Mouse (Mus musculus) adrenal gland, postnatal 25 days (tissue): Measurements from ENCODE around the gene Plcz1. TPM values are rescaled to one million over a fixed set of nuclear protein-coding genes. Genes with fewer than 3 reads are reported as not detected.
A peak's percentile ranks its signal among the peaks of the same experiment; 100 is the strongest.

Experiments used
- DNase-seq: peaks from one replicate; pipeline ENCODE4 v3.0.0; 2021; ENCODE audit warnings: mixed read lengths
- long read RNA-seq: library from polyadenylated mRNA; stranded (forward); transcript quantifications from one replicate; pipeline ENCODE4 v2.0.0, GENCODE M21; 2021
- total RNA-seq: library from RNA; stranded (reverse); gene quantifications from 2 replicates; pipeline ENCODE4 v1.2.3, GENCODE M21; 2021

The Plcz1 gene
- total RNA-seq = not detected in 2 replicates
- long read RNA-seq = 0 reads

DNA sequence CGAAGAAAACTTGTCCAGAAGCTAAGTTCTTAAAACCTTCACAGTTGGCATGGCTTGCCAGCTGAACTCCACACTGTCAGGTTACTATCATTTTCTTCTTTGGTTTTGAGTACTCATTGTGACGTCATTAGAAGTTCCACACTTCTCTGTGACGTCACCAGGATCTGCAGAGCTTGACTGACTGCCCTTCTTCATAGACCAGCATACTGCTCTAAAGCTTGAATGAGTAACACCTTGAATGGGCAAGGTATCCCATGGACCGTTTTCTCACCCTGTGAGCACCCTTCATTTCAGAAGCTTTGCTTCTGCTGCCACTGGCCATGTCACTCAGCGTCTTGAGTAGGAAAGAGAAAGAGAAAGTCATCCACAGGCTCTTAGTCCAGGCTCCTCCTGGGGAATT is at the start of gene Plcz1:
Plcz1 (minus strand) TSS at position 101 of the 400 bp plus-strand sequence.
- no peak for DNase-seq

DNA sequence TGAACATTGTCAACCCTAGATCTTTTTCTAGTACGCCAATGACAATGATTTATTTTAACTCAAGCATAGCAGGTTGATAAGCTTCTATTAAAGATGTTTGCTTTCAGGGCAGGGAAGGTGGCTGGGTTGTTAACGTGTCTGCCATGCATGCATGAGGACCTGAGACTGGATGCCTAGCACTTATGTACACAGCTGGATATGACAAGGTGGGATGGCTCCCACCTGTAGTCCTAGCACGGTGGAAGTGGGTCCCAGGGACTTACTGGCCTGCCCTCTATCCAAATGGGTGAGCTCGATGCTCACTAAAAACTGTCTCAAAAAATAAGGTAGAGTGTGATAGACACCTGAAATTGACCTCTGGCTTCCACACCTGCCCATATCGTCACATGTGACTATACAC is 48.6 kb upstream of the Plcz1 start:
- DNase-seq = no peak

DNA sequence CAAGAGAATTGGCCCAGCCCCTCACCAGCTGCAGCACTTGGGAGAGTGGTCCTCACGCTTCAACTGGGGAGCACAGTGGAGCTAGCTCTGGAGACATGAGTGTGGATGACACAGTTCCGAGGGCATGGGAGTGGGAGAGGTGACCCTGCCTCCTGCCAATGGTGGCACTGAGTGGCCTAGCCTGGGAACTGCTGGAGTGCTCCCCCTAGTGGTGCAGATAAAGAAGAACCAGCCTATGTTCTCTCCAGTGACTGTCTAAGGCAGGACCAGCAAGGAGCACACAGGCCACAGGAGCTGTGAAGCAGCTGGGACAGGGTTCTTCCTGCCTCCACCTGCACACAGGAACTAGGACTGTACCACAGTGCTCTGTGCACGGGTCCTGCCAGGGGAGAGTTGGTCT is 40.5 kb upstream of the Plcz1 start:
- no peak for DNase-seq

DNA sequence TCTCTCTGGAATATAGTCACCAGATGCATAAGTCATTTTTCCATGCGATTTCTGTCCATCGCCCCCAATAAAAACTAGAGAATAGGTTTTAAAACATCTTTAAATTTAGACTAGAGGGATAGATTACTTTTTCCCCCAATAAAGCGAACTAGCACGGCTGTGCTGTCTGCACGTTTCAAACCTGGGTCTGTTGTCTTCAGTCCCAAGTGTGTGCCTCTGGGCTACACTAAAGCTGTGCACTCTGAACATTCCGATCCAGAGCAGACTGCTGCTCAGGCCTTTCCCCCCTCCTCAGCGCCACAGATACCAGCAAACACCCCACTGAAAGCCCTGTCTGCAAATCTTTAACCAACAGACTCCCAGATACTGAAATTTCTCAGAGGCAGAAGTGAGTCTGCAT is 39.7 kb upstream of the Plcz1 start:
- no peak for DNase-seq

DNA sequence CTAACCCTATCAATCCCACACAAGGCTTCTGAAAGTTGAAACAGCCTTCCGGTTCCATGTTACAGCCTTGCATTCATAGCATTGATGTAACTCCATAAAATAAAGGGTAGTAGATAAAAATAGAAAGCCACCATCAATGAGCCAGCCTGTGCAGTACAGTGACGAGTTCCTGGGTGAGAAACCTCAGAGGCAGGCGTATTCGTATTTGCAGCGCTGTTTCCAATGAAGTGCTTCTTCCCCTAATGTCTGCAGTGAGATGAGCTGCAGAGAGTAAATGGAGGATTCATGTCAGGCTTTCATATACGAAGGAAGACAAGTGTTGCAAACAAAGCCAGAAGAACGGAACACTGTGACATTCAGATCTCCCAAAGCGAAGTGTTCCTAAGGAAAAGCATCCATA is 27.9 kb upstream of the Plcz1 start:
- no peak for DNase-seq

DNA sequence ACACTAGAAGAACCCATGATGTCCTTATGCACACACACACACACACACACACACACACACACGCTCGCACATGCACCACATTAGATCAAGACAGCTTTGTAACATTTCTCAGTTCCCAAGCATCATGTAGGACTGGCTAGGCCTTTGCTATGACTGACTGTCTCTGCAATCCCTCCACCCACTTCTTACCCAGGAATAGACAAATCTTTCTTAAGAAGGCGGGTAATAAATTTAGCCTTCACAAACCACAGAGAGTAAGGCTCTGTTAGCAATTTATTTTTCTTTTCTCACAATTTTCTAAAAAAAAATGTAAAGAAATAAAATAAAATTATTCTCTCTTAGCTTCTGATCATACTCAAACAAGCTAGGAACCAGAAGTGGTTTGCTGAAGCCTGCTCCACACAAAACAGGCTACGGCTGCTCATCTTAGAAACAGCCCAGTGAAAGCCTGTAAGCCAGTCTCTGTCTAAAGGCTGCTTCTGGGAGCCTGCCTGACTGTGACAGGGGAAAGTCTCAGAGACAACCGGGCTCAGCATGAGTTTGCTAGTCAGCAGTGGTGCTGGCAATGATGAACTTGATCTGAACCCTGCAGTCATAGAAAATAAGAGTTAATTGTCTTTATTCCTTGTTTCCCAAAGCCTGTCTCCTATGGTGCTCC is 13.1 kb upstream of the Plcz1 start:
- no peak for DNase-seq

DNA sequence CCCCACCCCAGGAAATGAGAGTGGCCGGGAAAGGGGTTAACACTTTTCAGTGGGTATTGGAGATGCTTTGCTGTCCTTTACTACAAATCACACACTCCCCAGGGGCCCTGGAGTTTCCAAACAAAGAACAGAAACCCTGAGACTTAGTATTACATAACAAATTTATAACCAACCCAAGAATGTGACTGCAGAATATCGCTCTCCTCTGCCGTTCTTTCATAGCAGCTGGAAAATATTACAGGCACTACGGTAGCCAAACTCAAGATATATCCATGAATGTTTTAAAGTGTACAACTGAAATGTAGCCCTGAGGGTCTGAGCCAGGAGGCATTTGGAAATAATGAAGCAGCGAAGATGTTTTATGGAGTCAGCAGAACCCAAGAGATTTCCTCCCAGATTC is 10.2 kb upstream of the Plcz1 start:
- DNase-seq = no peak

DNA sequence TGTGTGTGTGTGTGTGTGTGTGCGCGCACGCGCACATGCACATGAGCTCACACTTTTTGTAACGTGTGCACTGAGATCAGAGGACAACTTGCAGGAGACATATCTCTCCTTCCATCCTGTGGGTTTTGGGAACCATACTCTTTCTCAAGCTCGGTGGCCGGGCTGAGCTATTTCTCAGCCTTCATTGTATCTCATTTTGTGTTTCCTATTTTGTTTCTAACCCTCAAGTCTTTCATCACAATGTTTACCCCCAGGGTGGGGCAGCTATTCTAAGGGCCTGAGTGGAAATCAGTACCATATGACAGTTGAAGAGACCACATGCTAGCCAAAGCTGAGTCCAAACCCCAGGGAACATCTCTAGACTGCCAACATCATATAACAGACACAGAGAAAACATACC is 305 bp downstream of the Plcz1 start, which contains the start of gene Capza3:
Capza3 (plus strand) TSS at position 301 of the 400 bp plus-strand sequence.
- no peak for DNase-seq

DNA sequence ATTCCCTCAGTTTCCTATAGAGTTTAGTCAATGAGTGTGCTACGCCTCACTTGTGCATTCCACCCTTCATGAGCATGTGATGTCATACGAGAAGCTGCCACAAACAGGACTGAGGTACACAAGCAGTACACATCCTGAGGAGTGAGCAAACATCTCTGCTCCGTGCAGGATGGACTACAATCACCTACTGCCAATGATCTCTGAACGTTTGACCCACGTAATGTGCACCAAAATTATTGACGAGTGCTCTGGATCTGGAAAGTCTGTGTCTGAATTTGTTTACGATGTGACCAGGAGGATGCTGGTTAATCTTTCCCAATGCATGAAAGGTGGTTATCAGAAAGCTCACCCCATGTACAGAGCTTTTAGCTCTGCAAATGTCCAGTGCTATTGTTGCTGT is 16.9 kb downstream of the Plcz1 start:
- no peak for DNase-seq

DNA sequence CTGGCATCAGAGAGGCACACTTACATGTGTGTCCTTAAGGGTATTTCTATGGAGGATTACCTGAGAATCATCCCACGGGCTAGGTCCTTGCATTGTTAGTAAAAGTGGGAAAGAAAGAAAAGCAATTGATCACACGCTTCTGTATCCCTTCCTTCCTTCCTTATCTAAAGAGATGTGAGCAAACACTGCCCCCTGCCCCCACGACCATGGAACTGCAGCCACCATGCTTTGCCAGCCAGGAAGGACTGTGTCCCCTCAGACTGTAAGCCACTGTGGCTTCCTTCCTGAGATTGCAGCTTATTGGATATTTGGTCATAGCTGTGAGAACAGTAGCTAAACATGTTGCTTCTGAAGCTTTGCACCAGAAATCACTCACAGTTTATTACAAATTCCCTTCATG is 36.1 kb downstream of the Plcz1 start:
- DNase-seq = no peak

DNA sequence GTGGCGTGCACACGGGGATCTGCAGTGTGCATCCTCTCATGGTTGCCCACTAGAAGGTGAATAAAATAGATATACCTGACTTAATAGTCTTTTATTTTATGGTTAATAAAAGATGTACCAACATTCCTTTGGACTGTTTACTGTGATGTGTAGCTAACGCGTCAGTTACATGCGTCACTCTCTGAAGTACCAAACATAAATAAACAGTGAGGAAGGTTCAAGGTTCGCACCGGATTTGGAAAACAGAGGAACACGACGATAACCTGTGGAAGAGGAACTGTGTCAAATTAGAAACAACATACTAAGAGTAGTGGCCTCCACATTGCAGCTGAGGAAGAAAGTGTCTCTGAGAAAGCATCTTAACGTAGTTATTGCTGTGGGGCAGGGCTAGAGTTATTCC is 51.7 kb downstream of the Plcz1 start:
- DNase-seq = no peak

DNA sequence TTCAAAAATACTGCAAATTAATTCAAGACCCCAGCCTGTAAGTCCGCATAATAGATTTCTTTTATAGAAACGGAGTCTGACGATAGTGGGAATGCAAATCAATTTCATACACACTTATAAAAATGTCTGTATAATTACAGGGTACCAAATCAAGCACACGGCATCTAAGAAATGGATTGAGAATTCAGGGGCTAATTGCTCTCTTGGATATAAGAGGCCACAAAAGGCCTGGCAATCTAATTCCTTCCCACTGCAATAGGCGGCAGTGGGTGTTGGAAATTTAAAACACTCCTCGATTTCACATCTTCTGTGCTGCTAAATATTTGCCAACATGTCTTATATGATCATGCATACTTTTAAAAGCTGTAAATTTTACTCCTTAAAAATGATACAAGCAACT is 52.2 kb downstream of the Plcz1 start:
- no peak for DNase-seq

DNA sequence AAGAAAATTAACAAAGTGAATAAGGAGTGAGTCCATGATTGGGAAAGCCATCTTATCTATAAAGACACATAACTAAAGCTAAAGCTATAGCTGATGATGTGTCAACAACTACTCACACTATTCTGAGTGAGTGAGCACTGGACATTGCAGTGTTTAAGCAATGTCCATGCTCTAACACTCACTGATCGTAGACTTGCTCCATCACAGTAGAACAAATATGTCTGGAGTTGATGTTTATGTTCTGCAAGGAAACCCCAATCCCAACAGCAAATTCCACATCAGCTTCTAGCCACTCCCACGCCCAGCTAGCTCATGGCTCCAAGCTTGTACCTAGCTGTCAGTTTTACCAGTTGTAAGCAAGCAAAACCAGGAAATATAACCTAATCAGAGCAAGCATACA is 54.7 kb downstream of the Plcz1 start:
- DNase-seq = no peak

DNA sequence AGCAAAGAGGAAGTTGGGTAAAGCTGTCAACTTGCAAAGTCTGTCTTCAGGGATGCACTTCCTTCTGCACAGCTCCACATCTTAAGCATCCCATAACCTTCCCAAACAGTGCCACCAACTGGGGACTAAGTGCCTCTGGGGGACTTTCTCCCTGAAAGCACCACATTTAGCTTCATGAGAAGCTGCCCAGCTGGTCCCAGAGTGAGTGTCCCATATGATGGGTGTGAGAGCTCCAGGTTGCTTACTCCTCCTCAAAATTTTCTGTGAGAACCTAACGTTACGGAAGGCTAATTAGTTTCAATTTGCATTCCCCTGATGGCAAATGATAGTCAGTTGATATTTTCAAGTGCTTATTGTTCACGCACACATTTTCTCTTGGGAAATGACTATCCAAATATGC is 57.2 kb downstream of the Plcz1 start:
- no peak for DNase-seq

DNA sequence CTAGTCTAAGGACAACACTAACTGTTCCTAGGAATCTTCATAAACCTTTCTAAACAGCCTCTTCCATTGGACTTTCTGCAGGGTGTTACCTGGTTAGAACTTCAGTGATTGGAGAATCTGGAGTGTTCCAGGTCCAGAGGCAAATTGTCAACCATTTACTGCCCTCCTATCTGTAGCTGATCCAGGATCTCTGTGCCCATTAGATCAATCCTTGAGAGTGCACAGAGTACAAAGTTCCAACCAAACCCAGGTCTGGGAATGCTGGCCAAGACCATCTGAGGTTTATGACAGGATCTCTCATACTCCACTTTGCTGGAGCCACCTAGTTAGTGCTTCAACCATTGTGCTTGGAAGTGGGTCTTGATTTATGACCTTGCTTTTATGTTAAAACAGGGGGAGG is 60.2 kb downstream of the Plcz1 start:
- no peak for DNase-seq

DNA sequence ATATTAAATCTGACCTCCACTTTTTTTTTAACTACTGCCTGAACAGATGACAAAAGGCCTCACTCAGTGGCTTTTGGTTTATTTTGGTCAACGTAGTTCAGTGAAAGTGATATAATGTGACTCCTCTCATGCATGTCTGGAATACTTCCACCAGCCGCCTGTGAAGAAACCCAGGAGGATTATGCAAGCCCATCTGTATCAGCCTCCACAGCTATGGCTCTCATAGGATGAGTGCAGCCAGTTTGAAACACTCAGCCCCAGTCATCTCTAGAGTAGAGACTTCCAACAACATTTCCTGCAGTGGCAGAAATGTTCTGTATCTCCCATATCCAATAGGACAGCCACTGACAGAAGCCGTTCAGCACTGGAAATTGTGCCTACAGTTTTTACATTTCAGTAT is 63.1 kb downstream of the Plcz1 start:
- DNase-seq = no peak

DNA sequence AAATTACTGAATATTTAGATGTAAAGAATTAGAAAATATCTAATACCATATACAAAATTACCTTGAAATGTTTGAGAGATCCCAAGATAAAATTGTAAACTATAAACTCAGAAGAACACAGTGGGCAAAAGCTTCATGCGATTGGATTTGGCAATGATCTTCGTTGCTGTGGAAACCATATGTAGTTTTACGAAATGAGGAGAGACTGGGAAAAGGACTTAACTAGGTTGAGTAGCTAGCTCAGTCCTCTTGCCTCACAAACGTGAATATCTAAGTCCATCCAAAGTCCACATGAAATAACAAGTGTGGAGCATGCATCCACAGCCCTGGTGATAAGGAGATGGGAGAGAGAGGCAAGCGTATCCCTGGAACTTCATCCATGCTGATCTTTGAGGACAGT is 66.6 kb downstream of the Plcz1 start:
- DNase-seq = no peak

DNA sequence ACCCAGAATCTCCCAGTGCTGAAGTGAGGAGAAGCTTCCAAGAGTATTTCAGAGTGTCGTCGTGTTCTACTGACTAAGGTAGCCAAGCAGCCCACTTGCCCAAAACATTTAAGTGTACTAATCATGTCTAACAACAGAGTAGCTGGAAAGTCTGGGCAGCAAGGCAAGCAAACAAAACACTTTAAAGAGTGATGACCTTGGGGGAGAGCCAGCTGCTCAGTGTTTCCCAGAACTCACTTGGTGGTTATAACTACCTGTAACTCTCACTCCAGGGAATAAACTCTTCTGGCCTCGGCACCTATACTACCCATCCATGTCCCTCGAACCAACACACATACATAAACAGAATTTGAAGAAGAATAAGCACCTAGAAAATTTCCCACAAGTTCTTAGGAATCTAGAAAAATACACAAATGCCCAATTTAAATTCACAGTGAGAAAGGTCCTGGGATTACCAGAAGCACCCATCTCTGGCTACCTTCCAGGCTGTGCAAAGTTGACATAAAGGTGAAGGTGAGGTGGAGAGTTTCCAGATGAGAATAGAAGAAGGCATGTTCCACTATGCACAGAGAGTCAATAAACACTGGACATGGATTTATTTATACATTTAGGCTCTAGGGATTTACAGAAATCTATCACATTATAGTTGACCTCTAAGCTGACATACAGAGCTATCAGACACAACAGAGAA is 69.5 kb downstream of the Plcz1 start:
- DNase-seq = no peak

DNA sequence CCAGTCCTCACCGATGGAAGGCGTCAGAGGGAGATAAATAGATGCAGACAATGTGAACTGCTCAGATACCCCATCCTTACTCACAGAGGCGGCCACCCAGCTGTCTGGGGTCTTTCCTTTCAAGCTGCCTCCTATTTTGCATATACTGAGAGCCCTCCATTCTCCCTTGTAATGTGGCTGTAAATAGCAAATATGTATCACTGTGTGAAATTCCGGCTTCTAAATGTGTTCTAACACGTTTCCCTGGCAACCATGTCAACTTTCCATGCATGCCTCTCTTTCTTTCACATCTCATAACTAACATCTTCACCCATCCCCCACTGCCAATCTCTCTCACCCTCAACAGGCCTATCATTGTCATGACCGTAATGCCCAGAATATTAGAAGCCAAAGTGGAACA is 74.6 kb downstream of the Plcz1 start:
- no peak for DNase-seq

DNA sequence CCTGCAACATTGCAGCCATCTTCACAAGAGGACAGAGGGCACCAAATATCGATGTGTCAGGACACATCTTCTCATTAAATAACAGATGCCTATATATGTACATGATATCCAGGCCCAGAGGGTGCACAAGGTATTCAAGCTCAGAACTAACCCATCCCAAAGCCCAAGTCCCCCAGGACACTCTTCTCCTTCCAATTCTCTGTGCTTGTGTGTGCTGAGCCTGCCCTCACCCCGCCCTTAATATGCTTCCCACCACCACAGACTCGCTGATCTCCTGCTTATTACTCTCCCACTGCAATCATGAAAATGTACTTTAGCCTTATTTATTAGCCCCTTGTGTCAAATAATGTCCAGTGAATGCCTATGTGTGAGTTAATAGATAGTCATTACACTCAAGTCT is 76.4 kb downstream of the Plcz1 start:
- DNase-seq = no peak

DNA sequence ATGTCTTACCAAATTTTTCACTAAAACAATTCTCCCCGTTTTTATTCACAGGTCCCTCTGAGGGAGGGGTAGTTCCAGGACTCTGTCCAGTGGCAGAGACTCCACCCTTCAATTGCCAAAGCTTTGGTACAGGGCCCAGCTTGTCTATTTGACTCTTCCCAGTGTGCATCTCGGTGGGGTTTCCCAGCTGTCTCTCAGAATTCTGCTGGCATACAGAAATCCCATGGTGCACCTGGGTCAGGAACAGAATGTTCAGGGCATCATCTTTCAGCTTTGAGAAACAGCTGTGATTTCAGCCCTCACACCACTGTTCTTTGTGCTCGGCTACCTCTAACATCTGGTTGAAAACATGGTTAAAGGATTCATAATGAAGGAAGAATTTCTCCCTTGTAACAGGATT is 77.5 kb downstream of the Plcz1 start:
- no peak for DNase-seq

DNA sequence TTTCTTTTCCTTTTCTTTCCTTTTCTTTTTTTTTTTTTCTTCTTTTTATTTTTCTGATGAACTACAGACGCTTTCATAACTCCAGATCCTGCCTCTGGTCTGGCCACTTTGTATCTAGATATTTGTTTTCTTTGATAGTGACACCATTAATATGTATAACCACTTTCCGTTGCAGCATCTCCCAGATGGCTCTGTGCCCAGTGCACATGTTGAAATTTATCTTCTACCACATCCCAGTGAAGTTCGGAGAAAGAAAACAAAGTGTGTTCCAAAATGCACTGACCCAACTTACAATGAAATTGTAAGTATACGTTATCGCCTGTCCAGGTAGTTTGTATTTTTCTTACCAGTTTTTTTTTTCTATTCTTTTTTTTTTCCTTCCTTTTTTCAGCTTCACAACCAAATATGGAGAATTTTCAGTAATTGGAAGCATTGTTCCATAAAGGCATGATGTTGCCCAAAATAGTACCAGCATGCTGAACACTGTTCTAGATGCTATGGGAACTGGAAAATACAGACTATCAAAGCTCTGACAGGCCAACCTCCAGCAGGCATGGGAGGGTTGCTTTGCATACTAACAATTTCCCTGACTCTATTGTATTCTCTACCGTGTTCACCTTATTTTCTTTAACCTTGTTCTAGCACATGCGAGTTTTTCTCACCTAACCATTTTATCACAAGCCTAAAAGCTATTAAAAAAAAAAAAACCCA is 83.6 kb downstream of the Plcz1 start:
- peak; percentile 24 for DNase-seq

DNA sequence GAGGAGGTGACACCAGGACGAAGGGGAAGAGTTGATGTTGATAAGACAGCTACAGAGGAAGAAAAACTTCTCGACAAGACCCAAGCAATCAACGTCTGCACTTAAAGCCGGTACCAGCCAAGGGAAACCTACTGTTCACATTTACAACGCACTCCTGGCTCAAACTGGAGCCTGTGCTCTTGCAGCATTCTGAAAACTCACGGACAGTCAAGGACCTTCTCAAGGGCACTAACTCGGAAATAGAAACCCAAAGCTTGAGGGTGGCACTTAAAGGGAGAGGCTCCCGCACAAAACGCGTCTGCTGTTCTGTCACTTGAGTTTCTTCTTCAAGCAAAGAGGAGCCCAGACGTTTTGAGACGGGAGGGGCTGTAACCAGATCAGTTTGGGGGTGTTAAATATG is 87.7 kb downstream of the Plcz1 start:
- DNase-seq = peak; percentile 9
